Mouse (Mus musculus): ENCODE results near the gene Proz.
"Not testable (repeated sequence)": the region's sequence is repeated elsewhere in the genome, so short reads cannot be mapped to it uniquely, and the experiment has no call there.

The Proz gene

GRCm38 (mm10) chr8:13060441-13061150, at the start of gene Proz:
TSS of gene Proz (plus strand) at chr8:13060914.
- no peak for DNase-seq (ENCODE audit: low read depth, low spot score)

GRCm38 (mm10) chr8:13019560-13019959, 41.2 kb upstream of the Proz start:
- DNase-seq (ENCODE audit: low read depth, low spot score): no peak

GRCm38 (mm10) chr8:13021830-13022229, 38.9 kb upstream of the Proz start:
- DNase-seq (ENCODE audit: low read depth, low spot score): no peak

GRCm38 (mm10) chr8:13025487-13026224, 35.1 kb upstream of the Proz start, which contains the start of gene F7:
TSS of gene F7 (plus strand) at chr8:13026034.
- no peak for DNase-seq (ENCODE audit: low read depth, low spot score)

- no peak for DNase-seq (ENCODE audit: low read depth, low spot score)
Observed at GRCm38 (mm10) chr8:13027615-13028014, 33.1 kb upstream of the Proz start.

- DNase-seq (ENCODE audit: low read depth, low spot score): no peak
Observed at GRCm38 (mm10) chr8:13028482-13028881, 32.2 kb upstream of the Proz start.

- DNase-seq (ENCODE audit: low read depth, low spot score): no peak
Observed at GRCm38 (mm10) chr8:13036346-13036812, 24.3 kb upstream of the Proz start.

- DNase-seq (ENCODE audit: low read depth, low spot score): no peak
Observed at GRCm38 (mm10) chr8:13037015-13037414, 23.7 kb upstream of the Proz start, which contains the start of gene F10. TSS of gene F10 (plus strand) at chr8:13037308.

GRCm38 (mm10) chr8:13037569-13037968, 23.1 kb upstream of the Proz start:
- no peak for DNase-seq (ENCODE audit: low read depth, low spot score)

- DNase-seq (ENCODE audit: low read depth, low spot score): no peak
Observed at GRCm38 (mm10) chr8:13039054-13039453, 21.7 kb upstream of the Proz start.

- DNase-seq (ENCODE audit: low read depth, low spot score): no peak
Observed at GRCm38 (mm10) chr8:13041459-13041858, 19.3 kb upstream of the Proz start.

GRCm38 (mm10) chr8:13047652-13048051, 13.1 kb upstream of the Proz start:
- no peak for DNase-seq (ENCODE audit: low read depth, low spot score)

- DNase-seq (ENCODE audit: low read depth, low spot score): no peak
Observed at GRCm38 (mm10) chr8:13050550-13050949, 10.2 kb upstream of the Proz start.

GRCm38 (mm10) chr8:13057351-13057750, 3.4 kb upstream of the Proz start:
- no peak for DNase-seq (ENCODE audit: low read depth, low spot score)

- no peak for DNase-seq (ENCODE audit: low read depth, low spot score)
Observed at GRCm38 (mm10) chr8:13063112-13063511, 2.4 kb downstream of the Proz start.

GRCm38 (mm10) chr8:13073255-13073654, 12.5 kb downstream of the Proz start:
- no peak for DNase-seq (ENCODE audit: low read depth, low spot score)

GRCm38 (mm10) chr8:13075044-13075443, 14.3 kb downstream of the Proz start:
- no peak for DNase-seq (ENCODE audit: low read depth, low spot score)

GRCm38 (mm10) chr8:13075579-13075978, 14.9 kb downstream of the Proz start:
- not testable (repeated sequence) for DNase-seq (ENCODE audit: low read depth, low spot score)

- no peak for DNase-seq (ENCODE audit: low read depth, low spot score)
Observed at GRCm38 (mm10) chr8:13077542-13077941, 16.8 kb downstream of the Proz start.

GRCm38 (mm10) chr8:13104691-13105086, 44.0 kb downstream of the Proz start:
- peak; percentile 92 for DNase-seq (ENCODE audit: low read depth, low spot score)

- peak; percentile 97 for DNase-seq (ENCODE audit: low read depth, low spot score)
Observed at GRCm38 (mm10) chr8:13105087-13105881, 44.6 kb downstream of the Proz start, which contains the start of the genes Pcid2 and Cul4a. TSS of gene Pcid2 (minus strand) at chr8:13105459. TSS of gene Cul4a (plus strand) at chr8:13105621.
